Mouse (Mus musculus): ENCODE measurements around the gene Gm1123. TPM values are rescaled to one million over a fixed set of nuclear protein-coding genes. Genes with fewer than 3 reads are reported as not detected.

The Gm1123 gene
- polyA plus RNA-seq, 1 experiment, result not detected

DNA sequence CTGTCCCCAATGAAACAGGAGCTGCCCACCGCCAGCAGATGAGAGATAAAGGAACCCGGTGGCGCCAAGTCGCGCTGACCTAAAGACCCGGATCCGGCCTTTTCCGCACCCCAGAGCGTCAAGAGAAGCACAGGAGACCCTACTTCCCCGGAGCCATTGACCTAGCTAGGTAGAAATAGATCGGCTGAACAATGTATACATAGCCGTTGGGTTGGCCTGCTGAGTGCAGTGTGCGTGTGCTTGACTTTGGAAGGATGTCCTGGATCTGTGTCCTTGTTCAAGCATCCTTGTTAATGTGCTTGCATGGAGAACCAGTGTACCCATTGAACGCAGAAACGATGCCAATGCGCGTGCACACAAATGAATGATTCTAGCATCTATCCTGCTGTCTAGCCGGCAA lies 71.9 kb downstream of the Gm1123 start:
- WGBS, result 7% methylated on average over 18 of the region's 18 CpGs
- H3K4me1 ChIP-seq (ENCODE audit: control insufficient read depth, insufficient read depth, low read length), result no peaks in the 10 kb centered on the region
- no peak overlapping the region for H3K27ac ChIP-seq (ENCODE audit: insufficient read depth, low read depth, low read length)
- TF ChIP-seq POLR2A (IDR thresholded peaks at IDR 0.05; ENCODE audit: insufficient read depth, low read depth, low read length) (no peak), CTCF (IDR thresholded peaks at IDR 0.05; ENCODE audit: insufficient read depth, low read depth, low read length) (no peak)
- H3K4me3 ChIP-seq (ENCODE audit: insufficient read depth, low read depth, low read length), result no peak overlapping the region

DNA sequence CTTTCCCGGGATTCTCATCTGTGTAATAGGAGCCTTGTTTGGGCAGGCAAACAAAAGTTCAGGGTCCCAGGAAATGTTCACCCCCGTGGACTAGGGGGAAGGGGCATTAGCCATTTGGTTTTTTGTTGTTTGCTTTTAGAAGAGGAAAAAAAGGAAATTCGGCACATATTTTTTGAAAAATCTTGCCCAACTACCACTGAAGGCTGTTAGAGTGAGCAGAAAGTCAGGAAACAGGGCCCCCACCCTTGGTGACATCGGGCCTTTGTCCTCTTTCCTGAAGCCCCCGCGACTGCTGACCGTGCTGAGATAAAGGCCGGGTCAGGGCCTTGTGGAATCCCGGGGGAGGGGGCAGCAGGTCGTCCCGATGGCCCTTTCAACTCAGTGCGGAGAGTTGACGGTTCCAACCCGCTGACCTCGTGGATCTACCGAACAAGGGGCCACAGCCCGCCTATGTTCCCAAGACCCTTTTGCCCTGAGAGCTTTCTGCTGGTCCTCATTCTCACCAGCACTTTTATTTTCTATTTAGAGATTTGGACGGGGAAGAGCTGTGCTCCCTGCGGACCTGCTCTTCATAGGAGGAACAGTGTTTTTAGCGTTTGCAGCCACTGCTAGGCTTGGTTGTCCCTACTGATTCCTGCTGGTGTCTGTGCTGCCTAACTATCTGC lies 72.9 kb downstream of the Gm1123 start:
- TF ChIP-seq CTCF (IDR thresholded peaks at IDR 0.05; ENCODE audit: insufficient read depth, low read depth, low read length) (no peak), POLR2A (IDR thresholded peaks at IDR 0.05; ENCODE audit: insufficient read depth, low read depth, low read length) (no peak)
- Histone ChIP-seq H3K27ac (ENCODE audit: insufficient read depth, low read depth, low read length) (no peak overlapping the region), H3K4me3 (ENCODE audit: insufficient read depth, low read depth, low read length) (no peak overlapping the region), H3K4me1 (ENCODE audit: control insufficient read depth, insufficient read depth, low read length) (no peaks in the 10 kb centered on the region)
- 3% methylated on average over 20 of the region's 20 CpGs for WGBS

DNA sequence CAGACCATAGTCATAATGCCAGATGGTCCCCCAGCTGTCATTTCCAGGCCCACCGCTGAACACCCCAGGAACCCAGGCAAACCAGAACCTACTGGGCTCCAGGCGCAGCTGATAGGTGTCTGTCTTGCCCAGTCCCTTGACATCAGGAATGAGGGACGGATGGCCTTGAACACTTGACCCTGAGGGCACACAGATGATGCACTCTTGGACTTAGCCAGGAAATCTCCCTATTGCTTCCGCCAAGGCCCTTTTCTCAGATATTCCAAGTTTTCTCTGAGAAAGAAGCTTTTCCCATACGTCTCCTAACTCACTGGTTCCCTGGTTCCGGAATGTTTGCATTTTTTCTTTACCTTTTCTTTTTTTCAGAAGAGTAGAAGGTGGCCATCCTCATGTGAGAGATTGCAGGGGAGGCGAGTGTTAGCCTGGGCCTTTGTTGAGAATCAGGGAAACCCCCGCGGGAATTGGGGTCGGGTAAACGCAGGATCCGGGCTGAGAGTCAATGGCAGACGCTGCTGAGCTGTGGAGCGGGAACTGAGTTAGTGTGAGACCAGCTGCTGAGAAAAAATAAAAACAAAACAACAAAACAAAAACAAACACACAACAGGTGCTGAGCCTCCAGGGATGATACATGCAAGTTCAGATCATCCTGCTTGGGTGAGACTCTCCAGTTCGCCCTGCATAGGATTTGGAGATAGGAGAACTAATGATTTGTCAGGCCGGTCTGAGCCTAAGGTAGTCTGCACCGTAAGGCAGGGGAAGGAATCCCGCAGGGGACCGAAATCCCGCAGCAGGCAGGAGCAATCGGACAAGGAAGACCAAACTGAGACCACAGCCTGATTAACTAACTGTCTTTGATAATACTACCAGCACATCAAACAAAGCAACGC lies 73.7 kb downstream of the Gm1123 start:
- WGBS, result 9% methylated on average over 22 of the region's 22 CpGs
- Histone ChIP-seq H3K4me1 (ENCODE audit: control insufficient read depth, insufficient read depth, low read length) (peaks cover 1% of the 10 kb centered on the region; the same call in 1 of the 2 replicates), H3K27ac (ENCODE audit: insufficient read depth, low read depth, low read length) (no peak overlapping the region), H3K4me3 (ENCODE audit: insufficient read depth, low read depth, low read length) (no peak overlapping the region)
- no peak for TF ChIP-seq CTCF (IDR thresholded peaks at IDR 0.05; ENCODE audit: insufficient read depth, low read depth, low read length)
- no peak for TF ChIP-seq POLR2A (IDR thresholded peaks at IDR 0.05; ENCODE audit: insufficient read depth, low read depth, low read length)

DNA sequence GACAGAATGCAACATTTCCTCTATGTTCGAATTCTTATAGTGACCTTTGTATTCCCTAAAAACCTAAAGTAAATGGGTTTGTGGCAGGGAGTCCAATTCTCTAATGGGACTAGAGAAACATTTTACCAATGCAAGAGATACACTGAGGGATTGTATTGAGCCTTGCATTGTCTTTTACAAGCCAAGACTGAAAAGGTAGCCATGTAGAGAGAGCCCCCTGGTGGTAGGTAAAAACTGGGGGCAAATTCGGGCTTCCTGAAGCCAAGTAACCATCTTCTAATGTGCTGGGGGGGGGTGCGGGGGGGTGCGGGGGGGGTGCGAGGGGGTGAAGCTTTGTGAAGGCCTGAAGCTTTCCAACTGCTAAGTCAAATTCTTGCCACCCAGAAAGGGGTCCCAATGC lies 75.2 kb downstream of the Gm1123 start:
- H3K4me1 ChIP-seq (ENCODE audit: control insufficient read depth, insufficient read depth, low read length), result peaks cover 15% of the 10 kb centered on the region
- TF ChIP-seq CTCF (IDR thresholded peaks at IDR 0.05; ENCODE audit: insufficient read depth, low read depth, low read length) (no peak), POLR2A (IDR thresholded peaks at IDR 0.05; ENCODE audit: insufficient read depth, low read depth, low read length) (no peak)
- H3K27ac ChIP-seq (ENCODE audit: insufficient read depth, low read depth, low read length), result no peak overlapping the region
- H3K4me3 ChIP-seq (ENCODE audit: insufficient read depth, low read depth, low read length), result no peak overlapping the region
- 19% methylated on average over 5 of the region's 5 CpGs for WGBS

DNA sequence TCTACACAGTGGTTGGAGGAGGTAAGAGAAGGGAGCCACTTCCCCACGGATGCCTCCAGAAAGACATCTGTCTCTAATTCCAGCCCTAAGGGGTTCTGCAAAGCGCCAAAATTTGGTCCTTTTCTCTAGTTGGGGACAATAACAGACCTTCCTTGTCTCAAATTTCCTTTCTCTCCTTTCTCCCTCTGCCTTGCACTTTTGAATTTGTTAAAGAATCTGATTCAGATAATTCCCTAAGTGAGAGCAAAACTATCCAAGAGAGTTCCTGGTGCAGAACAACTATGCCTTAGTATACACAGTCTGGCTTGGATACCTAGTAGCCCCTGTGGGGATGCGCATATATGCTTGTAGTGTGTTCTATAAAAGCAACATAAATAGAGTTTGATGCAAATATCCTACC lies 75.7 kb downstream of the Gm1123 start:
- TF ChIP-seq CTCF (IDR thresholded peaks at IDR 0.05; ENCODE audit: insufficient read depth, low read depth, low read length) (no peak), POLR2A (IDR thresholded peaks at IDR 0.05; ENCODE audit: insufficient read depth, low read depth, low read length) (no peak)
- no peak overlapping the region for H3K27ac ChIP-seq (ENCODE audit: insufficient read depth, low read depth, low read length)
- WGBS, result 39% methylated on average over 3 of the region's 3 CpGs
- H3K4me3 ChIP-seq (ENCODE audit: insufficient read depth, low read depth, low read length), result no peak overlapping the region
- peaks cover 17% of the 10 kb centered on the region for H3K4me1 ChIP-seq (ENCODE audit: control insufficient read depth, insufficient read depth, low read length)

DNA sequence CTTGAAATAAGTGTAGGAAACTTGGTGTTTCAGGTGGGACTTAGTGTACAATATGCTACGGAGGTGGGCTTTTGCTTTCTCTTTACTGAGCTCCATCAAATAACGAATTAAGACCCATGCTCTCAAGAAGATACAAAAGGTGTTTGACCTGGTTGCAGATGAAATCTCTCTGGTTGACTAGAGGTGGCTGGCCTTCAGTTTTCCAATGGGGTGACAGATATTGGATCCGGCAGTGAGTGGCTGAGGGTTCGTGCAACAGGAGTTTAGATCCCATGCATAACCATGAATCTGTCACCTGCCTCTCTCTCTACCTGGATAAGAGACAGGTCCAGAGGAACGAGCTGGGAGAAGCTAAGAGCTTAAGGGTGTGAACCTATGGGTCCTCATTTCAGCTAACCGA lies 76.9 kb downstream of the Gm1123 start:
- H3K27ac ChIP-seq (ENCODE audit: insufficient read depth, low read depth, low read length), result no peak overlapping the region
- WGBS, result 5% methylated on average over 6 of the region's 6 CpGs
- peaks cover 17% of the 10 kb centered on the region for H3K4me1 ChIP-seq (ENCODE audit: control insufficient read depth, insufficient read depth, low read length)
- no peak overlapping the region for H3K4me3 ChIP-seq (ENCODE audit: insufficient read depth, low read depth, low read length)
- TF ChIP-seq CTCF (IDR thresholded peaks at IDR 0.05; ENCODE audit: insufficient read depth, low read depth, low read length), result no peak
- TF ChIP-seq POLR2A (IDR thresholded peaks at IDR 0.05; ENCODE audit: insufficient read depth, low read depth, low read length), result no peak

DNA sequence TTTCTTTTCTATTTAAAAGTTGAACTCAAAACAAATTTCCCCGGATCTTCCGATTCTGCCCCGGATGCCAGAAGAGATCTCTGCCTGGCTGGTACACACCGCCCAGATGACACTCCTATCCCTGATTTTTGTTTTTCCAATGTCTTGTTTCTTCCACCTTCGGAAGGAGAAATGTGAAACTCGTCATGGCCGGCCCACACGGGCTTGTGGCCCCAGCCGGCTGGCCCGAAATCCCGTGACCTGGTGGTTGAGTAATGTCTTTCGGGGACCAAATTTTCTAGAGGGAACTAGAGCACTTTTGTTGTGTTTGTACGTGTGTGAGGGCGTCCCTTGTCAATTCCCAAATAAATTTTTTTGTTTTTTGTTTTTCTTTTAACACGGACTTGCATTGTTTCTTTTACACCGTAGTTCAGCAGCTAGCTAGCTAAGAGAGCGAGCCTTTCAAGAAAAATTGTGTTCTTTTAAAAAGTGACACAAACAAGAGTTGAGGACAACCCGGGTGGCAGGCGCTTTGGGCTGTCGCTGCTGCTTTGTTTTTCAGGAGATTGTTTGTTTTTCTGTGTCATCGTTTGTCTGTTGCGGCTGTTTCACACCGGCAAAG lies 77.7 kb downstream of the Gm1123 start:
- Histone ChIP-seq H3K4me3 (ENCODE audit: insufficient read depth, low read depth, low read length) (no peak overlapping the region), H3K4me1 (ENCODE audit: control insufficient read depth, insufficient read depth, low read length) (peaks cover 17% of the 10 kb centered on the region), H3K27ac (ENCODE audit: insufficient read depth, low read depth, low read length) (no peak overlapping the region)
- TF ChIP-seq POLR2A (IDR thresholded peaks at IDR 0.05; ENCODE audit: insufficient read depth, low read depth, low read length) (no peak), CTCF (IDR thresholded peaks at IDR 0.05; ENCODE audit: insufficient read depth, low read depth, low read length) (no peak)
- WGBS, result 4% methylated on average over 23 of the region's 23 CpGs

Other genes with a start within 250 kb of the Gm1123 start
- not detected in 2 replicates for gene Prr23a1, start 193.2 kb downstream of the Gm1123 start, polyA plus RNA-seq (2012; ENCODE audit: insufficient read depth, insufficient read length, low replicate concordance, missing spikeins)
- gene Prr23a2, start 179.2 kb downstream of the Gm1123 start, polyA plus RNA-seq (2012; ENCODE audit: insufficient read depth, insufficient read length, low replicate concordance, missing spikeins), result not detected in 2 replicates
- gene Prr23a3, start 170.9 kb downstream of the Gm1123 start, polyA plus RNA-seq (2012; ENCODE audit: insufficient read depth, insufficient read length, low replicate concordance, missing spikeins), result not detected in 2 replicates
- not detected in 2 replicates for gene 7420426K07Rik, start 132.6 kb downstream of the Gm1123 start, polyA plus RNA-seq (2012; ENCODE audit: insufficient read depth, insufficient read length, low replicate concordance, missing spikeins)
- not detected in 2 replicates for gene Foxl2, start 80.4 kb downstream of the Gm1123 start, polyA plus RNA-seq (2012; ENCODE audit: insufficient read depth, insufficient read length, low replicate concordance, missing spikeins)
- gene Faim, start 49.3 kb downstream of the Gm1123 start, polyA plus RNA-seq (2012; ENCODE audit: insufficient read depth, insufficient read length, low replicate concordance, missing spikeins), result not detected in 2 replicates
- not detected in 2 replicates for gene Pik3cb, start 104.9 kb upstream of the Gm1123 start, polyA plus RNA-seq (2012; ENCODE audit: insufficient read depth, insufficient read length, low replicate concordance, missing spikeins)
- gene Faiml, start 201.5 kb upstream of the Gm1123 start, polyA plus RNA-seq (2012; ENCODE audit: insufficient read depth, insufficient read length, low replicate concordance, missing spikeins), result not detected in 2 replicates
- not detected in 2 replicates for gene Cep70, start 207.7 kb upstream of the Gm1123 start, polyA plus RNA-seq (2012; ENCODE audit: insufficient read depth, insufficient read length, low replicate concordance, missing spikeins)